ENCODE assay signal across 29 mouse cellular contexts in genomic region chr2:76548171-76548570, GRCm38 (mm10).
A peak's percentile ranks its signal among the peaks of the same experiment; 100 is the strongest.
DNase-seq lines count a peak whose midpoint lies in the region; ATAC-seq and TF ChIP-seq lines count a peak whose summit lies in the region.
"Had no signal": no experiment of that assay in that cellular context is flagged by ENCODE, and none has a peak within 500 bp of the region (broad histone marks: within the 10 kb centered on the region; RNA-seq: fewer than 3 reads in every experiment).

No protein-coding gene starts in this region.

- no peak overlapping the region for H3K4me2 ChIP-seq in forebrain, postnatal 0 days (ENCODE audit: low read depth)
- no peak overlapping the region for H3K4me2 ChIP-seq in forebrain, embryonic 13.5 days
- no peak overlapping the region for H3K4me2 ChIP-seq in lung, embryonic 15.5 days
- H3K4me2 ChIP-seq: embryonic facial prominence, embryonic 13.5 days; heart, embryonic 11.5 days; hindbrain, embryonic 13.5 days; limb, embryonic 13.5 days; liver, embryonic 11.5 days; midbrain, embryonic 11.5 days had no signal

- TF ChIP-seq POLR2A in brain, embryonic 14.5 days (IDR thresholded peaks at IDR 0.05; ENCODE audit: borderline replicate concordance, extremely low read depth, insufficient read depth, insufficient read length, poor library complexity, severe bottlenecking) = no peak

- H3K4me3 ChIP-seq in forebrain, postnatal 0 days (ENCODE audit: low read depth, low read length) = no peak overlapping the region
- no peak overlapping the region for H3K4me3 ChIP-seq in forebrain, embryonic 13.5 days
- no peak overlapping the region for H3K4me3 ChIP-seq in lung, embryonic 15.5 days
- H3K4me3 ChIP-seq: embryonic facial prominence, embryonic 13.5 days; erythroblast, embryonic 14.5 days; hindbrain, embryonic 13.5 days; limb, embryonic 13.5 days had no signal

- ATAC-seq in forebrain, postnatal 0 days = 0 out of 2 replicates have a peak, but pooled peaks have one; percentile 16
- ATAC-seq in forebrain, embryonic 13.5 days = no peak
- peak; percentile 55; the same call in 1 of the 2 replicates for ATAC-seq in lung, embryonic 15.5 days (ENCODE audit: borderline replicate concordance, extremely low read depth, low FRiP score, low TSS enrichment)
- ATAC-seq: intestine, postnatal 0 days; midbrain, embryonic 16.5 days had no signal

- no peak overlapping the region for H3K27ac ChIP-seq in forebrain, postnatal 0 days (ENCODE audit: low read depth, low read length)
- H3K27ac ChIP-seq in forebrain, embryonic 13.5 days = no peak overlapping the region
- H3K27ac ChIP-seq in lung, embryonic 15.5 days = peak overlapping the region; percentile 43
- H3K27ac ChIP-seq: embryonic facial prominence, embryonic 13.5 days; hindbrain, embryonic 13.5 days; limb, embryonic 13.5 days; stomach, postnatal 0 days had no signal

- H3K4me1 ChIP-seq in forebrain, postnatal 0 days (ENCODE audit: insufficient read depth) = no peaks in the 10 kb centered on the region
- no peaks in the 10 kb centered on the region for H3K4me1 ChIP-seq in forebrain, embryonic 13.5 days
- H3K4me1 ChIP-seq in lung, embryonic 15.5 days = peaks cover 15% of the 10 kb centered on the region
- H3K4me1 ChIP-seq: embryonic facial prominence, embryonic 13.5 days; hindbrain, embryonic 13.5 days; limb, embryonic 13.5 days had no signal

- no peak for TF ChIP-seq CTCF in forebrain, postnatal 0 days (IDR thresholded peaks at IDR 0.05; ENCODE audit: low read depth)
- no peak for TF ChIP-seq CTCF in brain, embryonic 14.5 days (IDR thresholded peaks at IDR 0.05; ENCODE audit: borderline replicate concordance, extremely low read depth, insufficient read depth, insufficient read length)

- no peaks in the 10 kb centered on the region for H3K27me3 ChIP-seq in forebrain, postnatal 0 days (ENCODE audit: insufficient read depth, low read length)
- no peaks in the 10 kb centered on the region for H3K27me3 ChIP-seq in forebrain, embryonic 13.5 days
- no peaks in the 10 kb centered on the region for H3K27me3 ChIP-seq in lung, embryonic 15.5 days
- H3K27me3 ChIP-seq: embryonic facial prominence, embryonic 13.5 days; hindbrain, embryonic 13.5 days; limb, embryonic 13.5 days had no signal

- H3K36me3 ChIP-seq in forebrain, postnatal 0 days (ENCODE audit: insufficient read depth) = peaks cover 12% of the 10 kb centered on the region
- 0 out of 2 replicates have a peak, but pooled peaks cover 3% of the 10 kb centered on the region for H3K36me3 ChIP-seq in forebrain, embryonic 13.5 days (ENCODE audit: poor library complexity, severe bottlenecking)
- H3K36me3 ChIP-seq in lung, embryonic 15.5 days = no peaks in the 10 kb centered on the region
- H3K36me3 ChIP-seq: G1E had no signal

- H3K9ac ChIP-seq in forebrain, postnatal 0 days = no peak overlapping the region
- H3K9ac ChIP-seq in forebrain, embryonic 13.5 days = no peak overlapping the region
- no peak overlapping the region for H3K9ac ChIP-seq in lung, embryonic 15.5 days
- H3K9ac ChIP-seq: embryonic facial prominence, embryonic 13.5 days; hindbrain, embryonic 13.5 days; limb, embryonic 13.5 days had no signal

- WGBS in forebrain, postnatal 0 days = 69% methylated on average over 10 of the region's 10 CpGs
- 85% methylated on average over 10 of the region's 10 CpGs for WGBS in forebrain, embryonic 13.5 days
- 35% methylated on average over 10 of the region's 10 CpGs for WGBS in lung, embryonic 15.5 days

- no peaks in the 10 kb centered on the region for H3K9me3 ChIP-seq in forebrain, postnatal 0 days (ENCODE audit: low read length)
- H3K9me3 ChIP-seq in forebrain, embryonic 13.5 days (replicated peaks) = no peaks in the 10 kb centered on the region
- no peaks in the 10 kb centered on the region for H3K9me3 ChIP-seq in lung, embryonic 15.5 days
- H3K9me3 ChIP-seq: embryonic facial prominence, embryonic 13.5 days; G1E; hindbrain, embryonic 13.5 days; limb, embryonic 13.5 days had no signal

- DNase-seq in forebrain, postnatal 0 days = no peak
- DNase-seq in brain, embryonic 14.5 days (ENCODE audit: low read depth) = peak; percentile 40
- DNase-seq in lung, postnatal 25 days (ENCODE audit: low spot score) = peak; percentile 86
- no peak for DNase-seq in frontal cortex, postnatal 25 days (ENCODE audit: low spot score in 2 of 2)
- no peak for DNase-seq in frontal cortex, postnatal 36 days (ENCODE audit: low spot score in 2 of 2)
- DNase-seq: cerebellum, adult 11-12 months; cerebellum, adult 9-11 months; embryo, embryonic 11 days; gastrocnemius, postnatal 25 days; heart, adult 18-20 months; heart, postnatal 36 days; kidney, postnatal 14 days; right cerebral cortex, adult 18-20 months; right cerebral cortex, postnatal 4 days; thymus, adult 18-20 months; thymus, postnatal 36 days had no signal

Comparison
In these comparisons a context has a peak if more than half of its experiments do, and no peak if none do; other contexts are left out.
1. DNase-seq: peak in brain, embryonic 14.5 days (single experiment) and lung, postnatal 25 days (single experiment); none in forebrain, postnatal 0 days (single experiment), frontal cortex, postnatal 25 days (0 of 2) and frontal cortex, postnatal 36 days (0 of 2).